Mouse (Mus musculus): ENCODE measurements around the gene Gm13277.
"Not testable (repeated sequence)": the region's sequence is repeated elsewhere in the genome, so short reads cannot be mapped to it uniquely, and the experiment has no call there.

The Gm13277 gene

GRCm38 (mm10) chr4:88785409-88785808 lies 3.0 kb upstream of the Gm13277 start, which contains the start of gene Gm13276:
Gm13276 (plus strand) TSS chr4:88785709.
- DNase-seq (ENCODE audit: low spot score), result not testable (repeated sequence)

GRCm38 (mm10) chr4:88791250-88791649 lies 2.8 kb downstream of the Gm13277 start, which contains the start of gene Gm13278:
Gm13278 (plus strand) TSS chr4:88791550.
- not testable (repeated sequence) for DNase-seq (ENCODE audit: low spot score)

- DNase-seq (ENCODE audit: low spot score), result peak; percentile 38
Measured at GRCm38 (mm10) chr4:88793936-88794675, 5.7 kb downstream of the Gm13277 start, which contains the start of gene Gm13275. Gm13275 (plus strand) TSS chr4:88794487.

- not testable (repeated sequence) for DNase-seq (ENCODE audit: low spot score)
Measured at GRCm38 (mm10) chr4:88797097-88797496, 8.7 kb downstream of the Gm13277 start, which contains the start of gene Gm13279. Gm13279 (plus strand) TSS chr4:88797397.

GRCm38 (mm10) chr4:88799365-88799764 lies 10.9 kb downstream of the Gm13277 start, which contains the start of gene Gm13285:
Gm13285 (plus strand) TSS chr4:88799665.
- DNase-seq (ENCODE audit: low spot score), result not testable (repeated sequence)

- not testable (repeated sequence) for DNase-seq (ENCODE audit: low spot score)
Measured at GRCm38 (mm10) chr4:88802954-88803353, 14.5 kb downstream of the Gm13277 start, which contains the start of gene Gm13287. Gm13287 (plus strand) TSS chr4:88803254.

- DNase-seq (ENCODE audit: low spot score), result not testable (repeated sequence)
Measured at GRCm38 (mm10) chr4:88805231-88805630, 16.8 kb downstream of the Gm13277 start, which contains the start of gene Gm13288. Gm13288 (plus strand) TSS chr4:88805531.

- DNase-seq (ENCODE audit: low spot score), result peak; percentile 6
Measured at GRCm38 (mm10) chr4:88805761-88806160, 17.3 kb downstream of the Gm13277 start.

GRCm38 (mm10) chr4:88815928-88816327 lies 27.5 kb downstream of the Gm13277 start, which contains the start of gene Ifna7:
Ifna7 (plus strand) TSS chr4:88816228.
- no peak for DNase-seq (ENCODE audit: low spot score)

GRCm38 (mm10) chr4:88819659-88820058 lies 31.2 kb downstream of the Gm13277 start, which contains the start of gene Ifna11:
Ifna11 (plus strand) TSS chr4:88819959.
- DNase-seq (ENCODE audit: low spot score), result no peak

- peak; percentile 1 for DNase-seq (ENCODE audit: low spot score)
Measured at GRCm38 (mm10) chr4:88822995-88823394, 34.6 kb downstream of the Gm13277 start.

GRCm38 (mm10) chr4:88827116-88827515 lies 38.7 kb downstream of the Gm13277 start, which contains the start of gene Ifna6:
Ifna6 (plus strand) TSS chr4:88827416.
- DNase-seq (ENCODE audit: low spot score), result not testable (repeated sequence)

- peak; percentile 23 for DNase-seq (ENCODE audit: low spot score)
Measured at GRCm38 (mm10) chr4:88830523-88830922, 42.1 kb downstream of the Gm13277 start.

- not testable (repeated sequence) for DNase-seq (ENCODE audit: low spot score)
Measured at GRCm38 (mm10) chr4:88835225-88835624, 46.8 kb downstream of the Gm13277 start, which contains the start of gene Ifna5. Ifna5 (plus strand) TSS chr4:88835525.

Data from lung, postnatal 25 days (tissue).